Mouse (Mus musculus): ENCODE data around the gene Pptc7. TPM values are rescaled to one million over a fixed set of nuclear protein-coding genes. Genes with fewer than 3 reads are reported as not detected.
A peak's percentile ranks its signal among the peaks of the same experiment; 100 is the strongest.

The Pptc7 gene
- polyA plus RNA-seq, 1 experiment from 2014 or later = 7.9 TPM

DNA sequence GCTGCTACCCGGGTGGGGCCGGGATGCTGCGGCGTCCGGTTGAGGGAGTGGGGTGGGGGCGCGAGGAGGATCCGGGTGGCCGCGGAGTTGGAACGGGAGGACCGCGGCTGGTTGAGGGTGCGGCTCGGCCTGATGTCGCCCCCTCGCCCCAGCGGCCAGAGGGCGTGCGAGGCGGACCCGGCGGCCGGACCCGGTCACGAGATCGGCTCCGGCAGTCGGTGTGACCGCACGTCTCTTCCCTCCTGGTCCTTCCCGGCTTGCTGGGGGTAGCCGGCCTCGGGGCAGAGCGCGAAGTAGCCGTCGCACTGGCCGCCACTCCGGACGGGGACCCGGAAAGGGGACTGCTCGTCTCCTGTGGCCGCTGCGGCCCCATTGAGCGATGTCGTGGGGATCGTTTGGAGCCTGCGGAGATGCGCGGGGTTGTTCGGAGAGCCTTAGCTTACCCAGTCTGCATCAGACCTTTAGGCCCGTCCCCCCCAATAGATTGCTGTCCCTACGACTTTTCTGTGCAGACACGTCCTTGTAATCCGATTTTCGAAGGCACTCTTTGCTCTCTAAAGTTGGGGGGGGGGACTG is 70.4 kb downstream of the Pptc7 start:
- Histone ChIP-seq H3K4me3 (peak overlapping the region; percentile 95), H3K27me3 (no peaks in the 10 kb centered on the region), H3K4me1 (peaks cover 7% of the 10 kb centered on the region), H3K27ac (peak overlapping the region; percentile 77), H3K9ac (peak overlapping the region; percentile 74), H3K9me3 (no peaks in the 10 kb centered on the region), H3K36me3 (peaks cover 8% of the 10 kb centered on the region; the same call in 1 of the 2 replicates), H3K4me2 (peak overlapping the region; percentile 60)
- no peak; the same call in 1 of the 2 replicates for ATAC-seq (ENCODE audit: insufficient number of reproducible peaks, low FRiP score, low TSS enrichment, low read depth)
- WGBS = 0% methylated on average over 56 of the region's 57 CpGs

DNA sequence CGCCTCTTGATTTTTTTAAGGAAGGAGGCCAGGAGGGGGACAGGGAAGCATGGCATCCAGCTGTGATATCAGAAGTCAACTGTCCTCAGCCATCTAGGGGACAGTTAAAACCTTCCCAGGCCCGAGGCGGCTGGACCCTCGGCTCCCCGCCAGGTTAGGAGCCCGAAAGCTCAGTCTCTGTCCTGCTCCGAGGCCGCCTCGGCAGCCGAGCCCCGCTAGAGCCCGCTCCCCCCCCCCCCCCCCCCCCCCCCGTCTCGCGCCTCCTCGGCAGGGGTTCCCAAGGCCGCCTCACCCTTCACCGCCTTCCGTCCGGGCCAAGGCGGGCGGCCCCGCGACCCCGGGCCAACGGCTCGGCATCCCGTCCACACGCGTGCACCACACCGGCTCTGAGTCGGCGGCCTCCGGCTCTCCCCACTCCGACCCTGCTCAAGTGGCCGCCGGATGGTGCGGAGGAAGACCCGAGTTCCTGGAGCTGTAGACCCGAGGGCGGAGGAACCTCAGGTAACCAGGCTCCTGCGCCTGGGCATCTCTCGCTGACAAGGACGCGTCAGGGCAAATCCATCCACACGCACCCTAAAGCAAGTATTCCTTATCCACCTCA is 87.5 kb downstream of the Pptc7 start, which contains the start of gene Gpn3:
TSS of gene Gpn3 (plus strand) at position 286 of the 601 bp plus-strand sequence.
- peak; percentile 50 for ATAC-seq (ENCODE audit: insufficient number of reproducible peaks, low FRiP score, low TSS enrichment, low read depth)
- no peaks in the 10 kb centered on the region for H3K27me3 ChIP-seq
- H3K9ac ChIP-seq = peak within 1 kb of the TSS; percentile 77
- peak within 1 kb of the TSS; percentile 72 for H3K4me3 ChIP-seq
- WGBS = under 1% methylated on average over 22 of the region's 46 CpGs
- peak within 1 kb of the TSS; percentile 61 for H3K4me2 ChIP-seq
- peak within 1 kb of the TSS; percentile 95 for H3K27ac ChIP-seq
- H3K36me3 ChIP-seq = peaks cover 41% of the 10 kb centered on the region
- no peaks in the 10 kb centered on the region for H3K9me3 ChIP-seq
- H3K4me1 ChIP-seq = peaks cover 19% of the 10 kb centered on the region

DNA sequence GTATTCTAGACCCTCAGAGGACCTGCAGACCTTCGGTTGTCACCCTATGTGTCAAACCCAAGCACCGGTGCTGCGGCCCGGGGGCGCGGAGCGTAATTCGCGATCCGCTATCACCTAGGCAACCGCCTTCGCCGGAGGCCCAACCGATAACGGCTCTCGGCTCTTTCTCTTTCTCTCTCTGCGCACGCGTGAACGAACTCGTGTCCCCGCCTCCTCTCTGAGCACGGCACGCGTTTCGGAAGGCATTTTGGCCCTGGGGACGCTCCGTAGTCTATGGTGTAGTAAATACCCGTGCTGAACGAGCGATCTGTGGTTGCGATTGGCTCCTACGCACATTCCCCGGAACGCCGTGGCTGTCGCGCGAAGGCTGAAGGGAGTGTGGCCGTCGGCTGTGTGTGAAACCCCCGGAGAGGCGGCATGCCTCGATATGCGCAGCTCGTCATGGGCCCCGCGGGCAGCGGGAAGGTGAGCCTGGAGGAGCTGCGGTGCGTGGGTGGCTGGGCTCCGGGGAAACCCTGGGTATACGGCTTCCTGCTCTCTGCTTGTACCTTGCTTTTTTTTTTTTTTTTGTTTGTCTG is 88.1 kb downstream of the Pptc7 start, which contains the start of gene Fam216a:
TSS of gene Fam216a (minus strand) at position 173 of the 578 bp plus-strand sequence.
- H3K4me1 ChIP-seq = peaks cover 19% of the 10 kb centered on the region
- peak within 1 kb of the TSS; percentile 72 for H3K4me3 ChIP-seq
- H3K9ac ChIP-seq = peak within 1 kb of the TSS; percentile 77
- WGBS = under 1% methylated on average over 53 of the region's 53 CpGs
- no peaks in the 10 kb centered on the region for H3K9me3 ChIP-seq
- H3K36me3 ChIP-seq = peaks cover 40% of the 10 kb centered on the region
- H3K27me3 ChIP-seq = no peaks in the 10 kb centered on the region
- H3K4me2 ChIP-seq = peak within 1 kb of the TSS; percentile 61
- peak; percentile 94 for ATAC-seq (ENCODE audit: insufficient number of reproducible peaks, low FRiP score, low TSS enrichment, low read depth)
- peak within 1 kb of the TSS; percentile 95 for H3K27ac ChIP-seq

DNA sequence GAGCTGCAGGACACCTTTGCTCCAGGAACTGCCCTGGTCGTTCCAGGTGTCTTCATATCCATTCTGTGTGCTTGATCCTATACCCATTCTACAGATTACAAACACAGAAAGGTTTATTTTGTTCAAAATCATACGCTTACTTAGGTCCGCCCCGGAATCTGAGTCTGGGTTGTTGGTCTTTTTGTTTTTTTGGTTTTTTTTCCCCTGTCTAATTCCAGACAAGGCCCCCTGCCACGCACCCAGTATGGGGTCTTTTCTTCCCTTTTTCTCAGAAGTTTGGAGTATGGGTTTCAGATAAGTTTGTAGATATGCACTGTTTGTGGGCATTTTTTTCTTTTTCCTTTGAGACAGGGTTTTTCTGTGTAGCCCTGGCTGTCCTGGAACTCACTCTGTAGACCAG is 88.7 kb downstream of the Pptc7 start:
- 5% methylated on average over 5 of the region's 5 CpGs for WGBS
- no peak for ATAC-seq (ENCODE audit: insufficient number of reproducible peaks, low FRiP score, low TSS enrichment, low read depth)

More for the DNA sequence above, 88.7 kb downstream of the Pptc7 start:
- H3K9me3 ChIP-seq = no peaks in the 10 kb centered on the region
- H3K27me3 ChIP-seq = no peaks in the 10 kb centered on the region
- H3K9ac ChIP-seq = peak overlapping the region; percentile 77
- H3K4me2 ChIP-seq = peak overlapping the region; percentile 61
- H3K27ac ChIP-seq = peak overlapping the region; percentile 95
- H3K4me1 ChIP-seq = peaks cover 19% of the 10 kb centered on the region
- peak overlapping the region; percentile 72 for H3K4me3 ChIP-seq
- H3K36me3 ChIP-seq = peaks cover 34% of the 10 kb centered on the region

Other genes with a start within 250 kb of the Pptc7 start
- gene Cux2, start 234.3 kb upstream of the Pptc7 start, polyA plus RNA-seq (2015; fragmentation: Nextera tagmentation; extraction: Ambion mirVana) = 2.0 and 2.5 TPM in 2 replicates
- 6.5 and 27.8 TPM in 2 replicates for gene Myl2, start 183.4 kb upstream of the Pptc7 start, polyA plus RNA-seq (2015; fragmentation: Nextera tagmentation; extraction: Ambion mirVana)
- 0.09 and 0.11 TPM in 2 replicates for gene Ccdc63, start 143.5 kb upstream of the Pptc7 start, polyA plus RNA-seq (2015; fragmentation: Nextera tagmentation; extraction: Ambion mirVana)
- gene Ppp1cc, start 126.1 kb upstream of the Pptc7 start, polyA plus RNA-seq (2015; fragmentation: Nextera tagmentation; extraction: Ambion mirVana) = 185 and 206 TPM in 2 replicates
- 8.8 and 11.5 TPM in 2 replicates for gene Hvcn1, start 77.6 kb upstream of the Pptc7 start, polyA plus RNA-seq (2015; fragmentation: Nextera tagmentation; extraction: Ambion mirVana)
- 5.7 and 6.0 TPM in 2 replicates for gene Tctn1, start 19.9 kb upstream of the Pptc7 start, polyA plus RNA-seq (2015; fragmentation: Nextera tagmentation; extraction: Ambion mirVana)
- gene Rad9b, start 69.9 kb downstream of the Pptc7 start, polyA plus RNA-seq (2015; fragmentation: Nextera tagmentation; extraction: Ambion mirVana) = 10.9 and 11.5 TPM in 2 replicates
- gene Vps29, start 70.0 kb downstream of the Pptc7 start, polyA plus RNA-seq (2015; fragmentation: Nextera tagmentation; extraction: Ambion mirVana) = 184 and 185 TPM in 2 replicates
- 60.5 and 68.7 TPM in 2 replicates for gene Gpn3, start 87.5 kb downstream of the Pptc7 start, polyA plus RNA-seq (2015; fragmentation: Nextera tagmentation; extraction: Ambion mirVana)
- 58.3 and 59.3 TPM in 2 replicates for gene Fam216a, start 88.0 kb downstream of the Pptc7 start, polyA plus RNA-seq (2015; fragmentation: Nextera tagmentation; extraction: Ambion mirVana)
- 141 and 177 TPM in 2 replicates for gene Arpc3, start 107.5 kb downstream of the Pptc7 start, polyA plus RNA-seq (2015; fragmentation: Nextera tagmentation; extraction: Ambion mirVana)
- gene Anapc7, start 137.3 kb downstream of the Pptc7 start, polyA plus RNA-seq (2015; fragmentation: Nextera tagmentation; extraction: Ambion mirVana) = 40.2 and 43.0 TPM in 2 replicates
- 29.1 and 29.2 TPM in 2 replicates for gene Atp2a2, start 217.9 kb downstream of the Pptc7 start, polyA plus RNA-seq (2015; fragmentation: Nextera tagmentation; extraction: Ambion mirVana)

All from limb, embryonic 15.5 days (tissue).